Mouse (Mus musculus) adrenal gland, postnatal 36 days (tissue): Measurements from ENCODE around the gene Gpc2. TPM values are rescaled to one million over a fixed set of nuclear protein-coding genes. Genes with fewer than 3 reads are reported as not detected.

Source experiments
- DNase-seq, 2 experiments: peaks; one replicate each; pipeline ENCODE4 v3.0.0; 2021; ENCODE audit warnings: mixed read lengths in 1 of 2
- total RNA-seq, 2 experiments: library from RNA; stranded (reverse); gene quantifications; 2 replicates each; pipeline ENCODE4 v1.2.3; 2021

The Gpc2 gene
- total RNA-seq, 2 experiments from 2014 or later, result 0.26 to 0.36 TPM

GRCm38 (mm10) chr5:138262001-138262400 lies 17.8 kb downstream of the Gpc2 start:
- no peak for DNase-seq

GRCm38 (mm10) chr5:138260834-138261233 lies 19.0 kb downstream of the Gpc2 start:
- no peak for DNase-seq

- DNase-seq, result no peak
Measured at GRCm38 (mm10) chr5:138260051-138260450, 19.8 kb downstream of the Gpc2 start.

GRCm38 (mm10) chr5:138258993-138259392 lies 20.8 kb downstream of the Gpc2 start:
- no peak for DNase-seq

- DNase-seq, result peak; percentile 66
Measured at GRCm38 (mm10) chr5:138258542-138258941, 21.3 kb downstream of the Gpc2 start.

- no peak for DNase-seq
Measured at GRCm38 (mm10) chr5:138258078-138258477, 21.7 kb downstream of the Gpc2 start.

GRCm38 (mm10) chr5:138257585-138257978 lies 22.2 kb downstream of the Gpc2 start:
- DNase-seq, result no peak

- no peak for DNase-seq
Measured at GRCm38 (mm10) chr5:138256966-138257584, 22.7 kb downstream of the Gpc2 start.

GRCm38 (mm10) chr5:138256094-138256467 lies 23.7 kb downstream of the Gpc2 start:
- peak in 1 of 2 experiments; percentile 12 for DNase-seq

GRCm38 (mm10) chr5:138255353-138256093 lies 24.3 kb downstream of the Gpc2 start, which contains the start of gene Lamtor4:
Lamtor4 (plus strand) TSS chr5:138255482.
- DNase-seq, result peak; percentile 95

- DNase-seq, result no peak
Measured at GRCm38 (mm10) chr5:138253061-138253460, 26.7 kb downstream of the Gpc2 start.

GRCm38 (mm10) chr5:138251144-138251543 lies 28.7 kb downstream of the Gpc2 start:
- no peak for DNase-seq

- peak; percentile 58 to 64 for DNase-seq
Measured at GRCm38 (mm10) chr5:138241511-138241910, 38.3 kb downstream of the Gpc2 start.

- no peak for DNase-seq
Measured at GRCm38 (mm10) chr5:138234224-138234623, 45.6 kb downstream of the Gpc2 start.

GRCm38 (mm10) chr5:138233778-138234177 lies 46.0 kb downstream of the Gpc2 start:
- no peak for DNase-seq

GRCm38 (mm10) chr5:138229511-138229910 lies 50.3 kb downstream of the Gpc2 start:
- no peak for DNase-seq

GRCm38 (mm10) chr5:138228026-138228425 lies 51.8 kb downstream of the Gpc2 start:
- DNase-seq, result peak; percentile 54 to 69

GRCm38 (mm10) chr5:138227367-138227766 lies 52.4 kb downstream of the Gpc2 start:
- DNase-seq, result no peak

GRCm38 (mm10) chr5:138226491-138226890 lies 53.3 kb downstream of the Gpc2 start:
- no peak for DNase-seq

GRCm38 (mm10) chr5:138225700-138226099 lies 54.1 kb downstream of the Gpc2 start, which contains the start of gene Nxpe5:
Nxpe5 (plus strand) TSS chr5:138225898.
- no peak for DNase-seq
